Mouse (Mus musculus) MEL (cell line): ENCODE results near the gene Sdhaf4.

ENCODE experiments used
- BHLHE40 ChIP-seq: IDR thresholded peaks from 2 replicates; pipeline ENCODE4 v1.6.1; 2012; ENCODE audit warnings: low read depth, mild to moderate bottlenecking, inconsistent platforms, low read length, improper control_type of control experiment, borderline replicate concordance
- CHD1 ChIP-seq: IDR thresholded peaks from 2 replicates; pipeline ENCODE4 v1.6.1; 2012; ENCODE audit warnings: low read depth, mild to moderate bottlenecking, inconsistent platforms, low read length, improper control_type of control experiment
- CTCF ChIP-seq, 3 experiments: IDR thresholded peaks in 2 of 3; conservative IDR thresholded peaks in 1 of 3; 2 replicates each; pipeline ENCODE4 v1.5.1; 2011 to 2012; ENCODE audit warnings: low read length in 3 of 3, low read depth in 2 of 3, mild to moderate bottlenecking in 2 of 3, improper control_type of control experiment in 1 of 3, inconsistent platforms in 1 of 3, mixed read lengths in 1 of 3, moderate library complexity in 1 of 3; ENCODE audit not compliant: control insufficient read depth in 1 of 3, insufficient read depth in 1 of 3, poor library complexity in 1 of 3, severe bottlenecking in 1 of 3
- ELF1 ChIP-seq: IDR thresholded peaks from 2 replicates; pipeline ENCODE4 v1.6.1; 2014; ENCODE audit warnings: low read depth, mild to moderate bottlenecking, inconsistent platforms, low read length, improper control_type of control experiment, moderate library complexity
- EP300 ChIP-seq, 2 experiments: IDR thresholded peaks; 2 replicates each; pipeline ENCODE4 v1.6.1; 2011; ENCODE audit warnings: improper control_type of control experiment in 2 of 2, low read length in 2 of 2, low read depth in 1 of 2, mild to moderate bottlenecking in 1 of 2
- POLR2A ChIP-seq, 2 experiments: IDR thresholded peaks; 2 replicates each; pipeline ENCODE4 v1.6.1; 2011 to 2012; ENCODE audit warnings: low read length in 2 of 2, mild to moderate bottlenecking in 2 of 2, control low read depth in 1 of 2, improper control_type of control experiment in 1 of 2, low read depth in 1 of 2, moderate library complexity in 1 of 2; ENCODE audit not compliant: control insufficient read depth in 1 of 2, insufficient read depth in 1 of 2, poor library complexity in 1 of 2
- RCOR1 ChIP-seq: IDR thresholded peaks from 2 replicates; pipeline ENCODE4 v1.6.1; 2012; ENCODE audit warnings: low read depth, mild to moderate bottlenecking, inconsistent platforms, low read length, improper control_type of control experiment

- TF ChIP-seq RCOR1 = no peak
- TF ChIP-seq POLR2A (IDR thresholded peaks at IDR 0.05; ENCODE audit: control insufficient read depth in 1 of 2, insufficient read depth in 1 of 2, low read depth in 1 of 2, low read length in 2 of 2, poor library complexity in 1 of 2) = no peak
- TF ChIP-seq ELF1 = no peak
- TF ChIP-seq CHD1 = no peak
- no peak for TF ChIP-seq CTCF (IDR thresholded peaks at IDR 0.05 in 2 of 3, conservative IDR thresholded peaks at IDR 0.05 in 1 of 3; ENCODE audit: control insufficient read depth in 1 of 3, insufficient read depth in 1 of 3, low read depth in 2 of 3, low read length in 3 of 3, poor library complexity in 1 of 3, severe bottlenecking in 1 of 3)
- TF ChIP-seq EP300 (IDR thresholded peaks at IDR 0.05; ENCODE audit: low read depth in 1 of 2, low read length in 2 of 2) = no peak
- TF ChIP-seq BHLHE40 = no peak
Measured at GRCm38 (mm10) chr1:24043007-24043406, 37.6 kb upstream of the Sdhaf4 start.
